23 mouse cellular contexts compared by ENCODE assay signal in the genomic region with DNA sequence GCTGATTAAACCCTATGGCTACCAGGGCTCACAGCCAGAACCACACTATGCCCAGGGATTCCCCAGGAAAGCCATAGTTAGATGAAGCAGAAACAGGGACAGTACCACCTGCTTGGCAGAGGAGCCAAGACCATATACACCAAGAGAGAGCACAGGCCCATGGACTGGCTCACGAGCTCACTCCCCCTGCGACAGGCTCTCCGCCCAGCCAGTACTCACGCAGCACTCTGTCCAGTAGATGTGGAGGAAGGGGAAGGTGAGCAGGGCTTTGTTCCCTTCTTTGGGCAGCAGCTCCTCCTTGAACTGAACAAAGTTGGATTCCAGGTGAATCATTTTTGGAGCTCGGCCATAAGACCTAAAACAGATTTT. TPM values are rescaled to one million over a fixed set of nuclear protein-coding genes. Genes with fewer than 3 reads are reported as not detected.
A peak's percentile ranks its signal among the peaks of the same experiment; 100 is the strongest.
DNase-seq lines count a peak whose midpoint lies in the region; ATAC-seq and TF ChIP-seq lines count a peak whose summit lies in the region.
"Had no signal": no experiment of that assay in that cellular context is flagged by ENCODE, and none has a peak within 500 bp of the region (broad histone marks: within the 10 kb centered on the region; RNA-seq: fewer than 3 reads in every experiment).

No protein-coding gene starts in this region.

- 41% methylated on average over 5 of the region's 5 CpGs for WGBS in cerebellum, adult 2 months
- WGBS in spleen, adult 2 months = 91% methylated on average over 5 of the region's 5 CpGs
- 50% methylated on average over 5 of the region's 5 CpGs for WGBS in intestine, postnatal 0 days

- H3K27ac ChIP-seq in cerebellum, adult 2 months (ENCODE audit: insufficient read depth, low read length) = peak overlapping the region; percentile 2; the same call in 1 of the 2 replicates
- H3K27ac ChIP-seq in spleen, adult 2 months (ENCODE audit: insufficient read depth, low read length) = peak overlapping the region; percentile 28; the same call in 1 of the 2 replicates
- peak overlapping the region; percentile 84 for H3K27ac ChIP-seq in intestine, postnatal 0 days (ENCODE audit: low read depth, low read length)
- H3K27ac ChIP-seq: embryonic facial prominence, embryonic 13.5 days; forebrain, embryonic 10.5 days; forebrain, embryonic 15.5 days; hindbrain, postnatal 0 days; kidney, embryonic 15.5 days; limb, embryonic 12.5 days; liver, embryonic 15.5 days; midbrain, embryonic 13.5 days; neural tube, embryonic 13.5 days had no signal

- no peaks in the 10 kb centered on the region for H3K27me3 ChIP-seq in cerebellum, adult 2 months (ENCODE audit: control insufficient read depth, insufficient read depth, low read length)
- H3K27me3 ChIP-seq in spleen, adult 2 months (ENCODE audit: control insufficient read depth, insufficient read depth, low read length) = no peaks in the 10 kb centered on the region
- H3K27me3 ChIP-seq in intestine, postnatal 0 days (replicated peaks; ENCODE audit: control insufficient read depth, insufficient read depth, low read length) = no peaks in the 10 kb centered on the region
- H3K27me3 ChIP-seq: embryonic facial prominence, embryonic 13.5 days; forebrain, embryonic 15.5 days; kidney, embryonic 15.5 days; limb, embryonic 12.5 days; liver, embryonic 15.5 days; midbrain, embryonic 13.5 days; neural tube, embryonic 13.5 days; Patski had no signal

- peaks cover 18% of the 10 kb centered on the region for H3K36me3 ChIP-seq in spleen, adult 2 months (ENCODE audit: control insufficient read depth, insufficient read depth, low read length)
- H3K36me3 ChIP-seq in intestine, postnatal 0 days (ENCODE audit: control insufficient read depth, insufficient read depth) = peaks cover 16% of the 10 kb centered on the region

- H3K4me2 ChIP-seq in intestine, postnatal 0 days (replicated peaks; ENCODE audit: low read depth) = no peak overlapping the region; the same call in 1 of the 2 replicates
- H3K4me2 ChIP-seq: embryonic facial prominence, embryonic 13.5 days; forebrain, embryonic 15.5 days; kidney, embryonic 15.5 days; limb, embryonic 12.5 days; liver, embryonic 15.5 days; lung, embryonic 14.5 days; midbrain, embryonic 13.5 days; neural tube, embryonic 13.5 days had no signal

- DNase-seq in cerebellum, adult 2 months = no peak
- DNase-seq in cerebellum, adult 9-10 months = no peak
- DNase-seq in spleen, adult 2 months (ENCODE audit: low read depth in 1 of 2, low spot score in 2 of 2) = no peak
- DNase-seq in spleen, postnatal 10 days (ENCODE audit: low spot score in 2 of 2) = no peak
- DNase-seq in lung, postnatal 10 days = no peak
- DNase-seq in heart, postnatal 10 days = no peak
- DNase-seq: cerebellum, adult 8-10 months; kidney, adult 18-20 months; layer of hippocampus, adult 9-11 months; lung, embryonic 14.5 days; right cerebral cortex, postnatal 25 days; thymus, postnatal 4 days had no signal

- TF ChIP-seq POLR2A in cerebellum, adult 2 months (IDR thresholded peaks at IDR 0.05; ENCODE audit: borderline replicate concordance, insufficient read depth, low read length) = no peak
- no peak for TF ChIP-seq POLR2A in spleen, adult 2 months (IDR thresholded peaks at IDR 0.05; ENCODE audit: low read depth, low read length)

- TF ChIP-seq CTCF in cerebellum, adult 2 months (IDR thresholded peaks at IDR 0.05; ENCODE audit: borderline replicate concordance, insufficient read depth, low read depth, low read length) = no peak
- no peak for TF ChIP-seq CTCF in spleen, adult 2 months (IDR thresholded peaks at IDR 0.05; ENCODE audit: extremely low read depth, insufficient read depth, insufficient read length, insufficient replicate concordance)
- no peak for TF ChIP-seq CTCF in intestine, postnatal 0 days (IDR thresholded peaks at IDR 0.05; ENCODE audit: low read depth)

- H3K9ac ChIP-seq in intestine, postnatal 0 days (ENCODE audit: low read depth, low read length) = no peak overlapping the region
- H3K9ac ChIP-seq: embryonic facial prominence, embryonic 13.5 days; forebrain, embryonic 15.5 days; kidney, embryonic 15.5 days; limb, embryonic 12.5 days; liver, embryonic 15.5 days; lung, embryonic 14.5 days; midbrain, embryonic 13.5 days; neural tube, embryonic 13.5 days had no signal

- intact Hi-C loops in heart, postnatal 10 days (cut with DNase I) = no loop called here

- H3K9me3 ChIP-seq in intestine, postnatal 0 days (ENCODE audit: control insufficient read depth) = no peaks in the 10 kb centered on the region
- H3K9me3 ChIP-seq: embryonic facial prominence, embryonic 13.5 days; forebrain, embryonic 10.5 days; forebrain, embryonic 15.5 days; kidney, embryonic 15.5 days; limb, embryonic 12.5 days; liver, embryonic 15.5 days; midbrain, embryonic 13.5 days; neural tube, embryonic 13.5 days had no signal

- no peak overlapping the region for H3K4me3 ChIP-seq in cerebellum, adult 2 months (replicated peaks; ENCODE audit: insufficient read depth, low read depth, low read length)
- H3K4me3 ChIP-seq in spleen, adult 2 months (ENCODE audit: extremely low read depth, insufficient read depth, insufficient read length) = no peak overlapping the region
- no peak overlapping the region for H3K4me3 ChIP-seq in intestine, postnatal 0 days (ENCODE audit: low read depth, low read length)
- H3K4me3 ChIP-seq: embryonic facial prominence, embryonic 13.5 days; forebrain, embryonic 10.5 days; forebrain, embryonic 15.5 days; kidney, embryonic 15.5 days; limb, embryonic 12.5 days; liver, embryonic 15.5 days; midbrain, embryonic 13.5 days; neural tube, embryonic 13.5 days had no signal

- peaks cover 16% of the 10 kb centered on the region for H3K4me1 ChIP-seq in cerebellum, adult 2 months (ENCODE audit: control insufficient read depth, insufficient read depth, low read length)
- H3K4me1 ChIP-seq in spleen, adult 2 months (ENCODE audit: control insufficient read depth, insufficient read depth, insufficient read length) = 0 out of 2 replicates have a peak, but pooled peaks cover 2% of the 10 kb centered on the region
- H3K4me1 ChIP-seq in intestine, postnatal 0 days (replicated peaks; ENCODE audit: control insufficient read depth, insufficient read depth, low read length) = no peaks in the 10 kb centered on the region; the same call in 1 of the 2 replicates
- H3K4me1 ChIP-seq: embryonic facial prominence, embryonic 13.5 days; forebrain, embryonic 10.5 days; kidney, embryonic 15.5 days; limb, embryonic 12.5 days; midbrain, embryonic 13.5 days; neural tube, embryonic 13.5 days had no signal

- peak; percentile 31 for ATAC-seq in intestine, postnatal 0 days
- ATAC-seq: forebrain, embryonic 15.5 days; hindbrain, postnatal 0 days; midbrain, embryonic 13.5 days; Patski had no signal

RNA-seq across cellular contexts. Expression of a gene that starts 15.9 kb away (rescaled TPM):
- 74.3 and 75.0 TPM in 2 replicates for polyA plus RNA-seq in cerebellum, adult 2 months (2012; rRNA removed)
- polyA plus RNA-seq in spleen, adult 2 months (2012; rRNA removed) = 41.8 and 45.9 TPM in 2 replicates
- polyA plus RNA-seq in intestine, postnatal 0 days (2015; fragmentation: Nextera tagmentation; extraction: Ambion mirVana) = 28.1 and 32.1 TPM in 2 replicates
- total RNA-seq in heart, postnatal 10 days (2021) = 10 to 100 TPM; 37.9 to 38.1 TPM

RNA-seq across cellular contexts. Expression of a gene that starts 43.6 kb away (rescaled TPM):
- 17.2 and 17.8 TPM in 2 replicates for polyA plus RNA-seq in cerebellum, adult 2 months (2012; rRNA removed)
- 11.2 and 11.7 TPM in 2 replicates for polyA plus RNA-seq in spleen, adult 2 months (2012; rRNA removed)
- polyA plus RNA-seq in intestine, postnatal 0 days (2015; fragmentation: Nextera tagmentation; extraction: Ambion mirVana) = 4.2 TPM in 2 replicates
- total RNA-seq in heart, postnatal 10 days (2021) = 10 to 100 TPM in 1 of 2 experiments, 1 to 10 TPM in 1; 9.8 to 10.8 TPM

RNA-seq across cellular contexts. Expression of a gene that starts 59.0 kb away (rescaled TPM):
- polyA plus RNA-seq in cerebellum, adult 2 months (2012; rRNA removed) = 169 and 172 TPM in 2 replicates
- 68.7 and 105 TPM in 2 replicates for polyA plus RNA-seq in spleen, adult 2 months (2012; rRNA removed)
- polyA plus RNA-seq in intestine, postnatal 0 days (2015; fragmentation: Nextera tagmentation; extraction: Ambion mirVana) = 21.9 and 23.9 TPM in 2 replicates
- total RNA-seq in heart, postnatal 10 days (2021) = 100 to 1,000 TPM; 279 to 284 TPM

Comparison
In these comparisons a context has a peak if more than half of its experiments do, and no peak if none do; other contexts are left out.
1. H3K27ac ChIP-seq: peak in every context shown above with its lines; median percentile 84 in intestine, postnatal 0 days; 28 in spleen, adult 2 months; 2 in cerebellum, adult 2 months.